Mouse (Mus musculus) kidney, adult 2 months (tissue): ENCODE results near the gene Hbq1a.
"Not testable (repeated sequence)": the region's sequence is repeated elsewhere in the genome, so short reads cannot be mapped to it uniquely, and the experiment has no call there.

Experiments used
- CTCF ChIP-seq: fragments of 200-500 bp; conservative IDR thresholded peaks from 2 replicates; pipeline ENCODE4 v1.5.1; 2011; ENCODE audit warnings: low read depth, mild to moderate bottlenecking, control low read depth, low read length, moderate library complexity, mixed read lengths; ENCODE audit not compliant: insufficient read depth, insufficient read length
- POLR2A ChIP-seq: fragments of 200-500 bp; IDR thresholded peaks from one replicate; pipeline ENCODE4 v1.6.1; 2011; ENCODE audit warnings: low read depth, low read length, control low read depth

DNA sequence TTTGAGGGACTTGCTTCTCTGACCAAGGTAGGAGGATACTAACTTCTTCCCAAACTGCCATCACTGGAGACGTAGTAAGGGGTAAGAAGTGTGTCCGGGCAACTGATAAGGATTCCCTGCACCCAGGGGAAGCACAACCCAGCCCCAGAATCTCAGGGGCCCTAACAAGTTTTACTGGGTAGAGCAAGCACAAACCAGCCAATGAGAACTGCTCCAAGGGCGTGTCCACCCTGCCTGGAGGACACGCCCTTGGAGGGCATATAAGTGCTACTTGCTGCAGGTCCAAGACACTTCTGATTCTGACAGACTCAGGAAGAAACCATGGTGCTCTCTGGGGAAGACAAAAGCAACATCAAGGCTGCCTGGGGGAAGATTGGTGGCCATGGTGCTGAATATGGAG, 3.7 kb upstream of the Hbq1a start, which contains the start of gene Hba-a2:
- not testable (repeated sequence) for TF ChIP-seq POLR2A, CTCF
